Mouse (Mus musculus) cerebellum, adult 2 months (tissue): ENCODE results near the gene Six3.

Source experiments
- CTCF ChIP-seq: fragments of 200-500 bp; IDR thresholded peaks from 2 replicates; pipeline ENCODE4 v1.5.1; 2011; ENCODE audit warnings: low read depth, mild to moderate bottlenecking, control low read depth, low read length, moderate library complexity, borderline replicate concordance; ENCODE audit not compliant: insufficient read depth
- POLR2A ChIP-seq: fragments of 200-500 bp; IDR thresholded peaks from 2 replicates; pipeline ENCODE4 v1.6.1; 2011; ENCODE audit warnings: low read length, control low read depth, borderline replicate concordance; ENCODE audit not compliant: insufficient read depth

- TF ChIP-seq POLR2A (no peak), CTCF (no peak)
Measured at GRCm38 (mm10) chr17:85595853-85596252, 17.6 kb upstream of the Six3 start.
